Mouse (Mus musculus) liver, embryonic 14.5 days (tissue): Measurements from ENCODE around the gene Cpne5. TPM values are rescaled to one million over a fixed set of nuclear protein-coding genes. Genes with fewer than 3 reads are reported as not detected.
"Not testable (repeated sequence)": the region's sequence is repeated elsewhere in the genome, so short reads cannot be mapped to it uniquely, and the experiment has no call there.

Source experiments
- ATAC-seq: fragments of 200-750 bp; cut with Nextera tagmentation; 2 replicates; pipeline ENCODE4 v1.8.0; 2017; ENCODE audit warnings: moderate number of reproducible peaks, mild to moderate bottlenecking, moderate library complexity; ENCODE audit not compliant: insufficient read depth
- DNase-seq, 3 experiments: peaks; one replicate each; pipeline ENCODE4 v3.0.0-alpha.2; 2012 to 2013; ENCODE audit warnings: low read depth in 3 of 3, low spot score in 3 of 3
- H3K27ac ChIP-seq: fragments of 300-500 bp; sonication (generic); 2 replicates; pipeline ENCODE4 v1.5.1; 2014; ENCODE audit warnings: moderate library complexity, mild to moderate bottlenecking, control low read depth, inconsistent platforms
- H3K27me3 ChIP-seq: fragments of 300-500 bp; sonication (generic); 2 replicates; pipeline ENCODE4 v1.6.1; 2014; ENCODE audit warnings: mild to moderate bottlenecking, low read length, moderate library complexity; ENCODE audit not compliant: control insufficient read depth, insufficient read depth
- H3K36me3 ChIP-seq: fragments of 300-500 bp; sonication (generic); replicated peaks from 2 replicates; pipeline ENCODE4 v1.6.1; 2014; ENCODE audit warnings: low read depth; ENCODE audit not compliant: control insufficient read depth, insufficient read depth
- H3K4me1 ChIP-seq, 2 experiments: fragments of 200-500 bp in 1 of 2; fragments of 300-500 bp in 1 of 2; sonication (generic) in 1 of 2; replicated peaks; 2 replicates each; pipeline ENCODE4 v1.6.1; 2012 to 2014; ENCODE audit warnings: antibody characterized with exemption in 1 of 2, inconsistent platforms in 1 of 2, low read length in 1 of 2; ENCODE audit not compliant: control insufficient read depth in 2 of 2, insufficient read depth in 2 of 2
- H3K4me2 ChIP-seq: fragments of 300-500 bp; sonication (generic); 2 replicates; pipeline ENCODE4 v1.6.1; 2014; ENCODE audit warnings: low read depth, mild to moderate bottlenecking, control low read depth, moderate library complexity
- H3K4me3 ChIP-seq, 2 experiments: fragments of 200-500 bp in 1 of 2; fragments of 300-500 bp in 1 of 2; sonication (generic) in 1 of 2; 2 replicates each; pipeline ENCODE4 v1.5.1; 2012 to 2014; ENCODE audit warnings: low read depth in 2 of 2, low read length in 2 of 2, mild to moderate bottlenecking in 2 of 2, control low read depth in 1 of 2, inconsistent platforms in 1 of 2, moderate library complexity in 1 of 2; ENCODE audit not compliant: insufficient read depth in 1 of 2
- H3K9ac ChIP-seq: fragments of 300-500 bp; sonication (generic); replicated peaks from 2 replicates; pipeline ENCODE4 v1.6.1; 2014; ENCODE audit warnings: mild to moderate bottlenecking, control low read depth, moderate library complexity
- H3K9me3 ChIP-seq: fragments of 300-500 bp; sonication (generic); 2 replicates; pipeline ENCODE4 v1.6.1; 2016; ENCODE audit warnings: low read length, mixed read lengths; ENCODE audit not compliant: control insufficient read depth
- CTCF ChIP-seq: IDR thresholded peaks from 2 replicates; pipeline ENCODE4 v1.5.1; 2016; ENCODE audit warnings: antibody characterized with exemption, low read depth, control low read depth
- EP300 ChIP-seq: IDR thresholded peaks from 2 replicates; pipeline ENCODE4 v1.6.1; 2016; ENCODE audit warnings: antibody characterized with exemption, low read depth
- WGBS: fragments of 180-500 bp; shearing (Covaris S2); extraction: QIAGEN DNeasy Blood & Tissue Kit; methylation state at CpG from one replicate; pipeline ENCODE4 v1.1.7; 2014; ENCODE audit not compliant: insufficient replicate concordance; 5-methylcytosine and 5-hydroxymethylcytosine counted together
- polyA plus RNA-seq, 2 experiments: library from polyadenylated mRNA; depleted of rRNA in 1 of 2; stranded (reverse) in 1 of 2; unstranded in 1 of 2; fragments of >200 nt; fragmentation: Nextera tagmentation in 1 of 2; extraction: Ambion mirVana in 1 of 2; gene quantifications; 2 replicates each; pipeline versions ENCODE4 v1.2.1 to v1.2.3; 2012 to 2014

Cpne5 gene
- polyA plus RNA-seq, 2 experiments = 0.06 to 0.28 TPM

GRCm38 (mm10) chr17:29273156-29273555 lies 35.2 kb upstream of the Cpne5 start:
- ATAC-seq (no peak), DNase-seq (no peak)
- Histone ChIP-seq H3K27ac (no peak overlapping the region), H3K4me3 (no peak overlapping the region), H3K4me2 (no peak overlapping the region), H3K4me1 (peaks cover 9 to 14% of the 10 kb centered on the region in 2 experiments), H3K27me3 (no peaks in the 10 kb centered on the region), H3K9ac (no peak overlapping the region), H3K9me3 (no peaks in the 10 kb centered on the region), H3K36me3 (no peaks in the 10 kb centered on the region)
- TF ChIP-seq CTCF (no peak), EP300 (no peak)
- 74% methylated on average over 7 of the region's 7 CpGs for WGBS

DNA sequence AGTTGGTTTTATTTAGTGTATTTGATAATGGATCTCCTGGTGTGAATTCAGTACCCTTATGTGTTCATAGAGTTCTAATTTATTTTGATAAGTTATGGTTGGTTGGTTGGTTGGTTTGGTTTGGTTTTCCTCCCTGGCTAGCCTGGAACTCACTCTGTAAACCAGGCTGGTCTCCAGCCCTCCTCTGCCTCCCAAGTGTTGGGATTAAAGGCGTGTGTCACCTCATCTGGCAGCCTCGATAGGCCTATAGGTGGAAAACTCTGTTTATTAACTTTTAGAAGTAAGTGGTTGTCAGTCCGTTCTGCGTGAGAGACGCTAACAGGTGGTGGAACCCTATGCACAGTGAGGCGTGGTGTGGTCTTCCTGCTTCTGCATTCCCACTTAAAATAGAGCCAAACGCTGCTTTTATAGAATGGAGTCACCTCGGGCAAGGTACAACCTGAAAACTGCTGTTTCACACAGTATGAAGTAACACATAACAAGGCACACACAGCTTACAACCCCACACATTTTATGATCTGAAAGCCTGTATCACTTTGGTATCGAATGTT lies 32.3 kb upstream of the Cpne5 start:
- Histone ChIP-seq H3K27me3 (no peaks in the 10 kb centered on the region), H3K4me1 (peaks cover 9 to 17% of the 10 kb centered on the region in 2 experiments), H3K4me3 (peak overlapping the region in 1 of 2 experiments; percentile 72; a peak in 2 of 4 replicates), H3K36me3 (no peaks in the 10 kb centered on the region), H3K4me2 (peak overlapping the region; percentile 84), H3K9ac (peak overlapping the region; percentile 91), H3K9me3 (no peaks in the 10 kb centered on the region), H3K27ac (no peak overlapping the region; the same call in 1 of the 2 replicates)
- ATAC-seq (no peak), DNase-seq (no peak)
- WGBS = 85% methylated on average over 9 of the region's 9 CpGs
- TF ChIP-seq EP300 = no peak
- no peak for TF ChIP-seq CTCF

DNA sequence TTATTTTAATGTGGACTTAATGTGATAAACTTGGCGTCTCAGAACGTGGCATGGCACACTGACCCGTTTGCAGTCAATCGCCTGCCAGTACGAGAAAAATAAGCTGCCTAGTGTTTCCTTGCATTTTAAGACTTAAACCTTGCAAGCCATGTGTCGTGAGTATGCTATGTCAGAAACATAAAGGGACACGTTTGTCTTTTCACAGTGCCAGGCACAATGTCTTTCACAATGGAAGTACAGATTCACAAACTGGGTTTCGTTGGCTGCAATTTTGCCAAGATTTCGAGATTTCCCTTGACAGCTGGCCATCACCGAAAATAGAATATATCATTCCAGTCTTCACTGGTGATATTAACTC lies 31.4 kb upstream of the Cpne5 start:
- no peaks in the 10 kb centered on the region for H3K27me3 ChIP-seq
- ATAC-seq (no peak), DNase-seq (no peak)
- WGBS = 11% methylated on average over 10 of the region's 10 CpGs
- H3K9me3 ChIP-seq = no peaks in the 10 kb centered on the region
- no peaks in the 10 kb centered on the region for H3K36me3 ChIP-seq
- H3K4me2 ChIP-seq = peak overlapping the region; percentile 84
- peak overlapping the region; percentile 70 for H3K27ac ChIP-seq
- H3K4me1 ChIP-seq = peaks cover 9 to 21% of the 10 kb centered on the region in 2 experiments
- peak overlapping the region; percentile 91 for H3K9ac ChIP-seq
- TF ChIP-seq CTCF = no peak
- no peak for TF ChIP-seq EP300
- peak overlapping the region; percentile 72 to 74 for H3K4me3 ChIP-seq

DNA sequence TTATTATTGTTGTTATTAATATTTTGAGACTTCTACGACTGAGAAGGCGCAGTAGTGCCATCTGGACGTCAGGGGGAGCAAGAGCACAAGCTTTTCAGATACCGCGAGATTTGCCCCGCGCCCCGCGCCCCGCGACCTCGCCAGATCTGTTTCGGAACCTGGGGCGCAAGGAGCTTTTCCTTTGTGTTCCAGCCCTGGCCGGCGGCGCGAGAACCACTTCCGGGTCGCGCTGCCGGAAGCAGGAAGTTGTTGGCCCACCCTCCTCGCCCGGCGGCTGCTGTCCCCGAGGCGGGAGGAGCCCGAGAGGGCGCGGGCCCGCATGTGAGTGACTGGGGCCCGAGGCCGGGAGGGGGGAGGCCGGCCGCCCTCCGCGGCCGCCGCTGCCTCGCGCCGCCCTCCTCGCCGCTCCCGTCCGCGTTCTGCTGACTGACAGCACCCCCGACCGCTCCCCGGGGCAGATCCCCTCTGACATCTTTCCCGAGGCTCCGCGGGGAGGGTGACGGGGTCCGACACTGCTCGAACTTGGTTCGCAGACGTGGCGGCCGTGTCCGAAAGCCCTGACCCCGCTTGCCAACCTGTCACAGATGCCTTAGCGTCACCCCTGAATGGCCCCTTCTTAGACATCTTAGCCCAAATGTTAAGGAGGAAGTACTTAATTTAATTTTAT lies 30.8 kb upstream of the Cpne5 start, which contains the start of gene BC004004:
BC004004 (plus strand) TSS at position 107 of the 667 bp plus-strand sequence.
- Histone ChIP-seq H3K9ac (peak within 1 kb of the TSS; percentile 91), H3K27ac (peak within 1 kb of the TSS; percentile 70), H3K9me3 (no peaks in the 10 kb centered on the region), H3K36me3 (no peaks in the 10 kb centered on the region), H3K4me1 (peaks cover 9 to 23% of the 10 kb centered on the region in 2 experiments), H3K4me3 (peak within 1 kb of the TSS; percentile 72 to 74), H3K4me2 (peak within 1 kb of the TSS; percentile 84), H3K27me3 (no peaks in the 10 kb centered on the region)
- peak; percentile 94 for DNase-seq
- under 1% methylated on average over 62 of the region's 63 CpGs for WGBS
- peak; percentile 78 for TF ChIP-seq CTCF
- TF ChIP-seq EP300 = peak; percentile 61
- ATAC-seq = peak; percentile 89

DNA sequence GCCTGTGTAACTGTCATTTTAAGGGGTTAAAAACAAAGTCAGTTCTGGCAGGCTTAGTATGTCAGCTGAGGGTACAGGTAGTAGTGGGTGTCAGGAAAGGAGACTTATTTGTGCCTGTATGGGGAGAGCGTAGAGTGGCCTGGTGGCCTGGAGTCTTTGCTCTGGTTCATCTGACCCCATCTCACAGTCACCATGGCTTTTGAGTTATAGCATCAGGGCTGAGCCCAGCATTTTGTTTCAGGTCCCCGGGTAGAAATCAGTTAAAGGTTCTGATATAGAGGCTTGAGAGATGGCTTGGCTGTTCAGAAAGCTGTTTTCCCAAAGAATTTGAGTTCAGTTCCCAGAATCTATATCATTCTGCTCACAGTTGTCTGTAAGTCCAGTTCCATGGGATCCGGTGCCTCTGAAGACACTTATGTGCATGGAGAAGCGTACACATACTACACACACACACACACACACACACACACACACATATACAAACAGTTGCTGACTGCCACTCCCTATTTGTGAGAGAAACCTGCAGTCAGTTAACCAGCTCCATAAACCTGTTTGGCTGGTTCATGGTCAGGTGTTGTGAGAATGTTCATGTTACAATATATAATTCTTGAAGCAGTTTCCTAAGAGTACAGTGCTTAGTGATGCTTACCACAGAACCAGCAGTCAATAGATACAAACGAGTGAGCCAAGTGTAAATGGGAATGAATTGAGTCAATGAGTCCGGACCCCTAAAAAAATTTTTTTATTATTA lies 30.1 kb upstream of the Cpne5 start:
- peak overlapping the region; percentile 84 for H3K4me2 ChIP-seq
- no peaks in the 10 kb centered on the region for H3K9me3 ChIP-seq
- ATAC-seq (peak; percentile 6; the same call in 1 of the 2 replicates), DNase-seq (no peak)
- H3K4me1 ChIP-seq = peaks cover 9 to 23% of the 10 kb centered on the region in 2 experiments
- peak overlapping the region; percentile 91 for H3K9ac ChIP-seq
- H3K36me3 ChIP-seq = no peaks in the 10 kb centered on the region
- no peak for TF ChIP-seq EP300
- TF ChIP-seq CTCF = no peak
- H3K27me3 ChIP-seq = no peaks in the 10 kb centered on the region
- peak overlapping the region; percentile 70 for H3K27ac ChIP-seq
- 51% methylated on average over 6 of the region's 6 CpGs for WGBS
- H3K4me3 ChIP-seq = peak overlapping the region; percentile 72 to 74

DNA sequence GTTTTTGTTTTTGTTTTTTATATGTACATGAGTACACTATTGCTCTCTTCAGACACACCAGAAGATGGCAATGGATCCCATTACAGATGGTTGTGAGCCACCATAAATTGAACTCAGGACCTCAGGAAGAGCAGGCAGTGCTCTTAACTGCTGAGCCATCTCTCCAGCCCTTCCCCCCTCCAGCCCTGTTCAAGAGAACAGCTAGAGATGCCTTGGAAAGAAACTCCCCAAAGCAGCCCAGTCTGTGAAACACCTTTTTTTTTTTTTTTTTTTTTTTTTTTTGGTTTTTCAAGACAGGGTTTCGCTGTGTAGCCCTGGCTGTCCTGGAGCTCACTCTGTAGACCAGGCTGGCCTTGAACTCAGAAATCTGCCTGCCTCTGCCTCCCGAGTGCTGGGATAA lies 29.1 kb upstream of the Cpne5 start:
- not testable (repeated sequence) for DNase-seq, H3K9ac ChIP-seq, H3K4me3 ChIP-seq, H3K4me2 ChIP-seq, H3K27me3 ChIP-seq, H3K9me3 ChIP-seq, ATAC-seq, H3K27ac ChIP-seq, H3K36me3 ChIP-seq
- H3K4me1 ChIP-seq = peaks cover 14 to 28% of the 10 kb centered on the region in 2 experiments
- 71% methylated on average over 2 of the region's 2 CpGs for WGBS
